Comparison of ENCODE assay signal across 9 mouse cellular contexts in genomic region chr7:119356251-119356650, GRCm38 (mm10).
DNase-seq lines count a peak whose midpoint lies in the region; ATAC-seq lines count a peak whose summit lies in the region.
"Had no signal": no experiment of that assay in that cellular context is flagged by ENCODE, and none has a peak within 500 bp of the region (broad histone marks: within the 10 kb centered on the region; RNA-seq: fewer than 3 reads in every experiment).

No protein-coding gene starts in this region.

- peaks cover 25% of the 10 kb centered on the region for H3K27me3 ChIP-seq in forebrain, embryonic 10.5 days (ENCODE audit: poor library complexity, severe bottlenecking)
- H3K27me3 ChIP-seq in forebrain, embryonic 12.5 days: peaks cover 5% of the 10 kb centered on the region; the same call in 1 of the 2 replicates
- H3K27me3 ChIP-seq in midbrain, embryonic 11.5 days (ENCODE audit: control insufficient read depth, insufficient read depth, low read length): no peaks in the 10 kb centered on the region
- H3K27me3 ChIP-seq in midbrain, embryonic 15.5 days (replicated peaks): no peaks in the 10 kb centered on the region
- no peaks in the 10 kb centered on the region for H3K27me3 ChIP-seq in embryonic facial prominence, embryonic 11.5 days (ENCODE audit: control insufficient read depth, insufficient read depth, low read length)

- H3K27ac ChIP-seq in forebrain, embryonic 10.5 days: no peak overlapping the region
- no peak overlapping the region for H3K27ac ChIP-seq in forebrain, embryonic 12.5 days
- H3K27ac ChIP-seq in midbrain, embryonic 11.5 days (ENCODE audit: low read depth, low read length): no peak overlapping the region
- no peak overlapping the region for H3K27ac ChIP-seq in midbrain, embryonic 15.5 days
- no peak overlapping the region for H3K27ac ChIP-seq in embryonic facial prominence, embryonic 11.5 days (replicated peaks; ENCODE audit: low read depth, low read length)

- H3K9me3 ChIP-seq in forebrain, embryonic 10.5 days: no peaks in the 10 kb centered on the region
- H3K9me3 ChIP-seq in forebrain, embryonic 12.5 days: no peaks in the 10 kb centered on the region
- no peaks in the 10 kb centered on the region for H3K9me3 ChIP-seq in midbrain, embryonic 11.5 days (ENCODE audit: control insufficient read depth, low read length)
- no peaks in the 10 kb centered on the region for H3K9me3 ChIP-seq in midbrain, embryonic 15.5 days
- H3K9me3 ChIP-seq in embryonic facial prominence, embryonic 11.5 days (replicated peaks; ENCODE audit: control insufficient read depth, low read length): no peaks in the 10 kb centered on the region

- no peak overlapping the region for H3K4me2 ChIP-seq in forebrain, embryonic 12.5 days
- no peak overlapping the region for H3K4me2 ChIP-seq in midbrain, embryonic 11.5 days
- no peak overlapping the region for H3K4me2 ChIP-seq in midbrain, embryonic 15.5 days
- H3K4me2 ChIP-seq in embryonic facial prominence, embryonic 11.5 days (ENCODE audit: low read depth, low read length): no peak overlapping the region

- H3K9ac ChIP-seq in forebrain, embryonic 12.5 days: no peak overlapping the region
- no peak overlapping the region for H3K9ac ChIP-seq in midbrain, embryonic 11.5 days (ENCODE audit: low read length)
- no peak overlapping the region for H3K9ac ChIP-seq in midbrain, embryonic 15.5 days
- H3K9ac ChIP-seq in embryonic facial prominence, embryonic 11.5 days (replicated peaks; ENCODE audit: low read length): no peak overlapping the region

- H3K36me3 ChIP-seq in forebrain, embryonic 10.5 days (replicated peaks): no peaks in the 10 kb centered on the region
- H3K36me3 ChIP-seq in forebrain, embryonic 12.5 days (replicated peaks): no peaks in the 10 kb centered on the region
- H3K36me3 ChIP-seq in midbrain, embryonic 11.5 days (ENCODE audit: control insufficient read depth, insufficient read depth, low read length): no peaks in the 10 kb centered on the region
- H3K36me3 ChIP-seq in midbrain, embryonic 15.5 days (replicated peaks): no peaks in the 10 kb centered on the region
- H3K36me3 ChIP-seq in embryonic facial prominence, embryonic 11.5 days (replicated peaks; ENCODE audit: control insufficient read depth, insufficient read depth, low read depth, low read length): no peaks in the 10 kb centered on the region

- peaks cover 17% of the 10 kb centered on the region for H3K4me1 ChIP-seq in forebrain, embryonic 10.5 days
- peaks cover 10% of the 10 kb centered on the region; the same call in 1 of the 2 replicates for H3K4me1 ChIP-seq in forebrain, embryonic 12.5 days
- H3K4me1 ChIP-seq in midbrain, embryonic 11.5 days (ENCODE audit: control insufficient read depth, insufficient read depth, low read length): no peaks in the 10 kb centered on the region
- H3K4me1 ChIP-seq in midbrain, embryonic 15.5 days: no peaks in the 10 kb centered on the region
- H3K4me1 ChIP-seq in embryonic facial prominence, embryonic 11.5 days (ENCODE audit: control insufficient read depth, insufficient read depth, low read length): no peaks in the 10 kb centered on the region

- ATAC-seq in forebrain, embryonic 12.5 days (ENCODE audit: low FRiP score): no peak
- no peak for ATAC-seq in midbrain, embryonic 11.5 days (ENCODE audit: low FRiP score)
- no peak for ATAC-seq in midbrain, embryonic 15.5 days (replicated peaks)
- ATAC-seq in embryonic facial prominence, embryonic 11.5 days (replicated peaks; ENCODE audit: insufficient number of reproducible peaks, low FRiP score, low TSS enrichment, low read depth): no peak

- H3K4me3 ChIP-seq in forebrain, embryonic 10.5 days: no peak overlapping the region
- no peak overlapping the region for H3K4me3 ChIP-seq in forebrain, embryonic 12.5 days (replicated peaks)
- no peak overlapping the region for H3K4me3 ChIP-seq in midbrain, embryonic 11.5 days (ENCODE audit: low read depth, low read length)
- H3K4me3 ChIP-seq in midbrain, embryonic 15.5 days: no peak overlapping the region
- H3K4me3 ChIP-seq in embryonic facial prominence, embryonic 11.5 days (ENCODE audit: low read depth, low read length): no peak overlapping the region

- DNase-seq in forebrain, embryonic 10.5 days (ENCODE audit: extremely low spot score, low spot score): peak; percentile 28
- peak; percentile 92 for DNase-seq in midbrain, embryonic 11.5 days (ENCODE audit: low spot score, missing footprints)
- peak; percentile 69 for DNase-seq in embryonic facial prominence, embryonic 11.5 days (ENCODE audit: low spot score)
- DNase-seq in yolk sac, embryonic 10.5 days (ENCODE audit: low spot score): peak; percentile 18
- DNase-seq in ovary, postnatal 10 days (ENCODE audit: low spot score): no peak
- DNase-seq in cerebellum, adult 11-12 months: no peak
- DNase-seq: right cerebral cortex, postnatal 25 days had no signal

Comparison
In these comparisons a context has a peak if more than half of its experiments do, and no peak if none do; other contexts are left out.
1. DNase-seq: peak in forebrain, embryonic 10.5 days (single experiment), midbrain, embryonic 11.5 days (single experiment), embryonic facial prominence, embryonic 11.5 days (single experiment) and yolk sac, embryonic 10.5 days (single experiment); none in ovary, postnatal 10 days (single experiment) and cerebellum, adult 11-12 months (single experiment).